Mouse (Mus musculus): ENCODE results near the gene Lnp1.

GRCm38 (mm10) chr16:56870458-56870857 lies 57.4 kb downstream of the Lnp1 start:
- TF ChIP-seq CTCF (IDR thresholded peaks at IDR 0.05; ENCODE audit: low read depth) (no peak), EP300 (IDR thresholded peaks at IDR 0.05; ENCODE audit: low read depth) (no peak)

Data from heart, postnatal 0 days (tissue).